Mouse (Mus musculus): ENCODE measurements around the gene Olfr1040. TPM values are rescaled to one million over a fixed set of nuclear protein-coding genes. Genes with fewer than 3 reads are reported as not detected.

Gene Olfr1040
- total RNA-seq (2015): not detected in 2 replicates
- total RNA-seq (2017): not detected in 2 replicates

GRCm38 (mm10) chr2:86146632-86147031, at the start of gene Olfr1040:
Gene Olfr1040 (minus strand): TSS chr2:86146732.
- no peak for ATAC-seq (replicated peaks; ENCODE audit: poor library complexity)

GRCm38 (mm10) chr2:86195863-86196262, 49.3 kb upstream of the Olfr1040 start:
- no peak; the same call in 1 of the 2 replicates for ATAC-seq (replicated peaks; ENCODE audit: poor library complexity)

GRCm38 (mm10) chr2:86185583-86185982, 39.1 kb upstream of the Olfr1040 start, which contains the start of gene Olfr52:
Gene Olfr52 (minus strand): TSS chr2:86185683.
- no peak for ATAC-seq (replicated peaks; ENCODE audit: poor library complexity)

- ATAC-seq (replicated peaks; ENCODE audit: poor library complexity): no peak
Observed at GRCm38 (mm10) chr2:86179950-86180349, 33.4 kb upstream of the Olfr1040 start.

- no peak for ATAC-seq (replicated peaks; ENCODE audit: poor library complexity)
Observed at GRCm38 (mm10) chr2:86177720-86178119, 31.2 kb upstream of the Olfr1040 start, which contains the start of gene Olfr1044. Gene Olfr1044 (minus strand): TSS chr2:86177820.

GRCm38 (mm10) chr2:86175422-86175821, 28.9 kb upstream of the Olfr1040 start:
- ATAC-seq (replicated peaks; ENCODE audit: poor library complexity): peak; percentile 86

GRCm38 (mm10) chr2:86167422-86167821, 20.9 kb upstream of the Olfr1040 start, which contains the start of gene Olfr1043:
Gene Olfr1043 (minus strand): TSS chr2:86167522.
- no peak for ATAC-seq (replicated peaks; ENCODE audit: poor library complexity)

- ATAC-seq (replicated peaks; ENCODE audit: poor library complexity): no peak
Observed at GRCm38 (mm10) chr2:86161738-86162137, 15.2 kb upstream of the Olfr1040 start, which contains the start of gene Olfr1042. Gene Olfr1042 (minus strand): TSS chr2:86161838.

- no peak for ATAC-seq (replicated peaks; ENCODE audit: poor library complexity)
Observed at GRCm38 (mm10) chr2:86135828-86136227, 10.7 kb downstream of the Olfr1040 start, which contains the start of gene Olfr1039. Gene Olfr1039 (minus strand): TSS chr2:86135928.

Other genes with a start within 250 kb of the Olfr1040 start
- not detected in 2 replicates for gene Olfr1024, start 241.7 kb downstream of the Olfr1040 start, total RNA-seq (2015)
- gene Olfr1024, start 241.7 kb downstream of the Olfr1040 start, total RNA-seq (2017): not detected in 2 replicates
- not detected in 2 replicates for gene Olfr1025-ps1, start 231.5 kb downstream of the Olfr1040 start, total RNA-seq (2015)
- gene Olfr1025-ps1, start 231.5 kb downstream of the Olfr1040 start, total RNA-seq (2017): not detected in 2 replicates
- gene Olfr1026, start 225.2 kb downstream of the Olfr1040 start, total RNA-seq (2015): not detected in 2 replicates
- not detected in 2 replicates for gene Olfr1026, start 225.2 kb downstream of the Olfr1040 start, total RNA-seq (2017)
- not detected in 2 replicates for gene Olfr1028, start 196.3 kb downstream of the Olfr1040 start, total RNA-seq (2015)
- gene Olfr1028, start 196.3 kb downstream of the Olfr1040 start, total RNA-seq (2017): not detected in 2 replicates
- gene Olfr1029, start 172.8 kb downstream of the Olfr1040 start, total RNA-seq (2015): not detected in 2 replicates
- gene Olfr1029, start 172.8 kb downstream of the Olfr1040 start, total RNA-seq (2017): not detected in 2 replicates
- gene Olfr1030, start 167.5 kb downstream of the Olfr1040 start, total RNA-seq (2015): not detected in 2 replicates
- gene Olfr1030, start 167.5 kb downstream of the Olfr1040 start, total RNA-seq (2017): not detected in 2 replicates
- gene Olfr1031, start 156.4 kb downstream of the Olfr1040 start, total RNA-seq (2015): not detected in 2 replicates
- gene Olfr1031, start 156.4 kb downstream of the Olfr1040 start, total RNA-seq (2017): not detected in 2 replicates
- gene Olfr1032, start 141.2 kb downstream of the Olfr1040 start, total RNA-seq (2015): not detected in 2 replicates
- gene Olfr1032, start 141.2 kb downstream of the Olfr1040 start, total RNA-seq (2017): not detected in 2 replicates
- 0.10 and 0.24 TPM in 2 replicates for gene Olfr1033, start 126.1 kb downstream of the Olfr1040 start, total RNA-seq (2015)
- 0.14 TPM in 1 of 2 replicates, not detected in the other for gene Olfr1033, start 126.1 kb downstream of the Olfr1040 start, total RNA-seq (2017)
- gene Olfr1034, start 100.9 kb downstream of the Olfr1040 start, total RNA-seq (2015): not detected in 2 replicates
- gene Olfr1034, start 100.9 kb downstream of the Olfr1040 start, total RNA-seq (2017): not detected in 2 replicates
- not detected in 2 replicates for gene Olfr1036, start 72.7 kb downstream of the Olfr1040 start, total RNA-seq (2015)
- gene Olfr1036, start 72.7 kb downstream of the Olfr1040 start, total RNA-seq (2017): not detected in 2 replicates
- gene Olfr1037, start 59.3 kb downstream of the Olfr1040 start, total RNA-seq (2015): not detected in 2 replicates
- not detected in 2 replicates for gene Olfr1037, start 59.3 kb downstream of the Olfr1040 start, total RNA-seq (2017)
- not detected in 2 replicates for gene Olfr1039, start 10.8 kb downstream of the Olfr1040 start, total RNA-seq (2015)
- not detected in 2 replicates for gene Olfr1039, start 10.8 kb downstream of the Olfr1040 start, total RNA-seq (2017)
- not detected in 2 replicates for gene Olfr1042, start 15.1 kb upstream of the Olfr1040 start, total RNA-seq (2015)
- gene Olfr1042, start 15.1 kb upstream of the Olfr1040 start, total RNA-seq (2017): not detected in 2 replicates
- not detected in 2 replicates for gene Olfr1043, start 20.8 kb upstream of the Olfr1040 start, total RNA-seq (2015)
- gene Olfr1043, start 20.8 kb upstream of the Olfr1040 start, total RNA-seq (2017): not detected in 2 replicates
- gene Olfr1044, start 31.1 kb upstream of the Olfr1040 start, total RNA-seq (2015): not detected in 2 replicates
- gene Olfr1044, start 31.1 kb upstream of the Olfr1040 start, total RNA-seq (2017): not detected in 2 replicates
- gene Olfr52, start 39.0 kb upstream of the Olfr1040 start, total RNA-seq (2015): not detected in 2 replicates
- gene Olfr52, start 39.0 kb upstream of the Olfr1040 start, total RNA-seq (2017): not detected in 2 replicates
- not detected in 2 replicates for gene Olfr1045, start 56.3 kb upstream of the Olfr1040 start, total RNA-seq (2015)
- not detected in 2 replicates for gene Olfr1045, start 56.3 kb upstream of the Olfr1040 start, total RNA-seq (2017)
- not detected in 2 replicates for gene Olfr1046, start 72.6 kb upstream of the Olfr1040 start, total RNA-seq (2015)
- not detected in 2 replicates for gene Olfr1046, start 72.6 kb upstream of the Olfr1040 start, total RNA-seq (2017)
- gene Olfr1047, start 84.7 kb upstream of the Olfr1040 start, total RNA-seq (2015): not detected in 2 replicates
- gene Olfr1047, start 84.7 kb upstream of the Olfr1040 start, total RNA-seq (2017): not detected in 2 replicates
- not detected in 2 replicates for gene Olfr1048, start 93.6 kb upstream of the Olfr1040 start, total RNA-seq (2015)
- gene Olfr1048, start 93.6 kb upstream of the Olfr1040 start, total RNA-seq (2017): not detected in 2 replicates
- not detected in 2 replicates for gene Olfr1049, start 111.6 kb upstream of the Olfr1040 start, total RNA-seq (2015)
- not detected in 2 replicates for gene Olfr1049, start 111.6 kb upstream of the Olfr1040 start, total RNA-seq (2017)
- gene Olfr1051, start 132.4 kb upstream of the Olfr1040 start, total RNA-seq (2015): not detected in 2 replicates
- not detected in 2 replicates for gene Olfr1051, start 132.4 kb upstream of the Olfr1040 start, total RNA-seq (2017)
- not detected in 2 replicates for gene Olfr1052, start 145.7 kb upstream of the Olfr1040 start, total RNA-seq (2015)
- not detected in 2 replicates for gene Olfr1052, start 145.7 kb upstream of the Olfr1040 start, total RNA-seq (2017)
- gene Olfr1053, start 168.6 kb upstream of the Olfr1040 start, total RNA-seq (2015): not detected in 2 replicates
- gene Olfr1053, start 168.6 kb upstream of the Olfr1040 start, total RNA-seq (2017): not detected in 2 replicates
- gene Olfr1054, start 188.7 kb upstream of the Olfr1040 start, total RNA-seq (2015): not detected in 2 replicates
- not detected in 2 replicates for gene Olfr1054, start 188.7 kb upstream of the Olfr1040 start, total RNA-seq (2017)
- gene Olfr1055, start 203.6 kb upstream of the Olfr1040 start, total RNA-seq (2015): not detected in 2 replicates
- not detected in 2 replicates for gene Olfr1055, start 203.6 kb upstream of the Olfr1040 start, total RNA-seq (2017)
- not detected in 2 replicates for gene Olfr1056, start 215.7 kb upstream of the Olfr1040 start, total RNA-seq (2015)
- gene Olfr1056, start 215.7 kb upstream of the Olfr1040 start, total RNA-seq (2017): not detected in 2 replicates
- gene Olfr1057, start 231.7 kb upstream of the Olfr1040 start, total RNA-seq (2015): not detected in 2 replicates
- not detected in 2 replicates for gene Olfr1057, start 231.7 kb upstream of the Olfr1040 start, total RNA-seq (2017)
- gene Olfr1058, start 241.8 kb upstream of the Olfr1040 start, total RNA-seq (2015): not detected in 2 replicates
- gene Olfr1058, start 241.8 kb upstream of the Olfr1040 start, total RNA-seq (2017): not detected in 2 replicates

Measured in megakaryocyte progenitor cell, adult 5-6 weeks (primary cell).